Mouse (Mus musculus) testis, adult 2 months (tissue): Measurements from ENCODE around the gene Mmp28. TPM values are rescaled to one million over a fixed set of nuclear protein-coding genes. Genes with fewer than 3 reads are reported as not detected.
A peak's percentile ranks its signal among the peaks of the same experiment; 100 is the strongest.

Source experiments
- H3K27ac ChIP-seq: fragments of 200-500 bp; 2 replicates; pipeline ENCODE4 v1.5.1; 2012; ENCODE audit warnings: low read depth, low read length; ENCODE audit not compliant: control insufficient read depth, insufficient read depth
- H3K27me3 ChIP-seq: fragments of 200-500 bp; 2 replicates; pipeline ENCODE4 v1.6.1; 2012; ENCODE audit warnings: mild to moderate bottlenecking, low read length, moderate library complexity; ENCODE audit not compliant: control insufficient read depth, insufficient read depth
- H3K36me3 ChIP-seq: fragments of 200-500 bp; 2 replicates; pipeline ENCODE4 v1.6.1; 2012; ENCODE audit warnings: mild to moderate bottlenecking, low read length; ENCODE audit not compliant: control insufficient read depth, insufficient read depth
- H3K4me1 ChIP-seq: fragments of 200-500 bp; 2 replicates; pipeline ENCODE4 v1.6.1; 2012; ENCODE audit warnings: low read length; ENCODE audit not compliant: control insufficient read depth, insufficient read depth
- H3K4me3 ChIP-seq: fragments of 200-500 bp; 2 replicates; pipeline ENCODE4 v1.5.1; 2012; ENCODE audit warnings: low read depth, mild to moderate bottlenecking, low read length, moderate library complexity, mixed read lengths; ENCODE audit not compliant: control insufficient read depth
- CTCF ChIP-seq: fragments of 200-500 bp; IDR thresholded peaks from 2 replicates; pipeline ENCODE4 v1.5.1; 2012; ENCODE audit warnings: low read depth, mild to moderate bottlenecking, inconsistent platforms, low read length, moderate library complexity; ENCODE audit not compliant: control insufficient read depth, insufficient read depth, insufficient replicate concordance
- POLR2A ChIP-seq: fragments of 200-500 bp; IDR thresholded peaks from 2 replicates; pipeline ENCODE4 v1.6.1; 2012; ENCODE audit warnings: low read depth, mild to moderate bottlenecking, inconsistent platforms, low read length, moderate library complexity; ENCODE audit not compliant: control insufficient read depth
- polyA plus RNA-seq: library from polyadenylated mRNA; depleted of rRNA; stranded (reverse); fragments of >200 nt; gene quantifications from 2 replicates; pipeline ENCODE4 v1.2.3, GENCODE M21; 2012; rRNA removed

Mmp28 gene
- 0.58 and 0.93 TPM in 2 replicates for polyA plus RNA-seq

- TF ChIP-seq CTCF (no peak), POLR2A (no peak)
- no peaks in the 10 kb centered on the region for H3K36me3 ChIP-seq
- H3K4me1 ChIP-seq, result peaks cover 13% of the 10 kb centered on the region
- H3K27ac ChIP-seq, result no peak within 1 kb of the TSS
- H3K27me3 ChIP-seq, result no peaks in the 10 kb centered on the region
- H3K4me3 ChIP-seq, result peak within 1 kb of the TSS; percentile 79
Observed at GRCm38 (mm10) chr11:83462711-83463244, at the start of gene Mmp28. Gene Mmp28, minus strand, starts transcription at chr11:83463071.

- Histone ChIP-seq H3K4me3 (no peak overlapping the region), H3K36me3 (no peaks in the 10 kb centered on the region), H3K27ac (no peak overlapping the region), H3K27me3 (no peaks in the 10 kb centered on the region), H3K4me1 (no peaks in the 10 kb centered on the region)
- TF ChIP-seq CTCF (no peak), POLR2A (no peak)
Observed at GRCm38 (mm10) chr11:83509521-83509920, 46.6 kb upstream of the Mmp28 start.

DNA sequence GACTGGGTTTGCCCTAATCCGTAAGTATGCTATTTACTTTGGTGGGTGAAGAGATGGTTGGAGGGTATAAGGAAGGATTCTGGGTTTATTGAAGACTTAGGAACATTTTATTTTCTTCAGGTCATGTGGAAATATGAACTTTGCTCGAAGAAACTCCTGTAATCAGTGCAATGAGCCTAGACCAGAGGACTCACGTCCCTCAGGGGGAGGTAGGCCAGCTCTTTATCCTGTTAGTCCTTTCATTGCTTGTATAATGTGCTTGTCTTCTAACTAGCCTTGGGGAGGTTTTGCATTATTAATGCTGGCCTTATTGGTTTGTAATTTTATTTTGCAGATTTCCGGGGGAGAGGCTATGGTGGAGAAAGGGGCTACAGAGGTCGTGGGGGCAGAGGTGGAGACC lies 41.4 kb upstream of the Mmp28 start:
- Histone ChIP-seq H3K4me3 (no peak overlapping the region), H3K36me3 (no peaks in the 10 kb centered on the region), H3K27ac (no peak overlapping the region), H3K4me1 (no peaks in the 10 kb centered on the region), H3K27me3 (no peaks in the 10 kb centered on the region)
- TF ChIP-seq POLR2A, result no peak
- TF ChIP-seq CTCF, result no peak

GRCm38 (mm10) chr11:83495571-83495970 lies 32.7 kb upstream of the Mmp28 start:
- TF ChIP-seq POLR2A (no peak), CTCF (no peak)
- Histone ChIP-seq H3K4me3 (no peak overlapping the region), H3K4me1 (no peaks in the 10 kb centered on the region), H3K27ac (no peak overlapping the region), H3K36me3 (no peaks in the 10 kb centered on the region), H3K27me3 (no peaks in the 10 kb centered on the region)

DNA sequence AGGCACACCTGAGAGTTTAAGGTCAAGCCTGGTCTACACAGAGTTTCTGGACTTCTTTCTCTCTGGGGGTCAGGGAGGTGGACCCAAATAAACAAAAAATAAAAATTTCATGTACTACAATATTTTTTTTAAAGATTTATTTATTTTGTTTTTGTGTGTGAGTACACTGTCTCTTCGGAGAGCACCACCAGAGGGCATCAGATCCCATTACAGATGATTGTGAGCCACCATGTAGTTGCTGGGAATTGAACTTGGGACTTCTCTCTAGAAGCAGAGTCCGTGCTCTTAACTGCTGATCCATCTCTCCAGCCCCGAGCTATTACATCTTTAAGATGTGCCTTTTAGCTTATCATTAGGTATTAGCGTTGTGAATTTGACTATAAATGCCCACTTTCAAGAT lies 28.6 kb upstream of the Mmp28 start:
- Histone ChIP-seq H3K36me3 (no peaks in the 10 kb centered on the region), H3K27ac (no peak overlapping the region)
- no peak for TF ChIP-seq POLR2A

GRCm38 (mm10) chr11:83473235-83474016 lies 10.6 kb upstream of the Mmp28 start:
- H3K4me1 ChIP-seq, result peaks cover 2% of the 10 kb centered on the region; the same call in 1 of the 2 replicates

More for the DNA sequence above, 28.6 kb upstream of the Mmp28 start:
- H3K4me3 ChIP-seq, result no peak overlapping the region
- H3K27me3 ChIP-seq, result no peaks in the 10 kb centered on the region
- H3K4me1 ChIP-seq, result no peaks in the 10 kb centered on the region

GRCm38 (mm10) chr11:83472324-83473234 lies 9.7 kb upstream of the Mmp28 start, which contains the start of gene Taf15:
Gene Taf15, plus strand, starts transcription at chr11:83473086.
- TF ChIP-seq CTCF, result peak; percentile 35; the same call in 1 of the 2 replicates
- peak; percentile 93 for TF ChIP-seq POLR2A

More at GRCm38 (mm10) chr11:83473235-83474016, 10.6 kb upstream of the Mmp28 start:
- peak overlapping the region; percentile 99 for H3K4me3 ChIP-seq
- H3K27me3 ChIP-seq, result no peaks in the 10 kb centered on the region
- peak overlapping the region; percentile 95 for H3K27ac ChIP-seq
- TF ChIP-seq CTCF (no peak), POLR2A (no peak; the same call in 1 of the 2 replicates)
- no peaks in the 10 kb centered on the region for H3K36me3 ChIP-seq

More at GRCm38 (mm10) chr11:83472324-83473234, 9.7 kb upstream of the Mmp28 start, which contains the start of gene Taf15:
- peaks cover 2% of the 10 kb centered on the region; the same call in 1 of the 2 replicates for H3K4me1 ChIP-seq
- H3K27ac ChIP-seq, result peak within 1 kb of the TSS; percentile 96
- no peaks in the 10 kb centered on the region for H3K27me3 ChIP-seq
- no peaks in the 10 kb centered on the region for H3K36me3 ChIP-seq
- H3K4me3 ChIP-seq, result peak within 1 kb of the TSS; percentile 99
